Mouse (Mus musculus) lung, postnatal 0 days (tissue): ENCODE data around the gene Syn3. TPM values are rescaled to one million over a fixed set of nuclear protein-coding genes. Genes with fewer than 3 reads are reported as not detected.

ENCODE experiments used
- ATAC-seq: fragments of 200-750 bp; cut with Nextera tagmentation; 2 replicates; pipeline ENCODE4 v1.8.0; 2017; ENCODE audit warnings: moderate library complexity
- DNase-seq: peaks from one replicate; pipeline ENCODE4 v3.0.0-alpha.2; 2016; ENCODE audit warnings: low spot score
- H3K27ac ChIP-seq: fragments of 300-500 bp; sonication (generic); 2 replicates; pipeline ENCODE4 v1.5.1; 2014; ENCODE audit warnings: antibody characterized with exemption, mild to moderate bottlenecking, low read length, mixed read lengths
- H3K27me3 ChIP-seq: fragments of 300-500 bp; sonication (generic); replicated peaks from 2 replicates; pipeline ENCODE4 v1.6.1; 2014; ENCODE audit warnings: low read length, mixed read lengths; ENCODE audit not compliant: insufficient read depth
- H3K36me3 ChIP-seq: fragments of 300-500 bp; sonication (generic); 2 replicates; pipeline ENCODE4 v1.6.1; 2014; ENCODE audit warnings: low read length, mixed read lengths; ENCODE audit not compliant: insufficient read depth
- H3K4me1 ChIP-seq: fragments of 300-500 bp; sonication (generic); 2 replicates; pipeline ENCODE4 v1.6.1; 2014; ENCODE audit warnings: antibody characterized with exemption, low read depth, low read length, mixed read lengths; ENCODE audit not compliant: insufficient read depth
- H3K4me2 ChIP-seq: fragments of 300-500 bp; sonication (generic); replicated peaks from 2 replicates; pipeline ENCODE4 v1.6.1; 2014; ENCODE audit warnings: low read depth, mild to moderate bottlenecking, low read length, moderate library complexity, mixed read lengths
- H3K4me3 ChIP-seq: fragments of 300-500 bp; sonication (generic); 2 replicates; pipeline ENCODE4 v1.5.1; 2014; ENCODE audit warnings: low read depth, low read length
- H3K9ac ChIP-seq: fragments of 300-500 bp; sonication (generic); replicated peaks from 2 replicates; pipeline ENCODE4 v1.6.1; 2014; ENCODE audit warnings: low read depth, mild to moderate bottlenecking
- H3K9me3 ChIP-seq: fragments of 300-500 bp; sonication (generic); 2 replicates; pipeline ENCODE4 v1.6.1; 2016; ENCODE audit warnings: low read length, mixed read lengths
- CTCF ChIP-seq: IDR thresholded peaks from 2 replicates; pipeline ENCODE4 v1.5.1; 2016; ENCODE audit warnings: antibody characterized with exemption, mild to moderate bottlenecking
- EP300 ChIP-seq: IDR thresholded peaks from 2 replicates; pipeline ENCODE4 v1.6.1; 2016; ENCODE audit warnings: antibody characterized with exemption, mild to moderate bottlenecking, control low read depth
- WGBS: fragments of 180-500 bp; shearing (Covaris S2); extraction: QIAGEN DNeasy Blood & Tissue Kit; methylation state at CpG from one replicate; pipeline ENCODE4 v1.1.7; 2014; 5-methylcytosine and 5-hydroxymethylcytosine counted together
- polyA plus RNA-seq: library from polyadenylated mRNA; unstranded; fragments of >200 nt; fragmentation: Nextera tagmentation; extraction: Ambion mirVana; gene quantifications from 2 replicates; pipeline ENCODE4 v1.2.1, GENCODE M21; 2015

Syn3 gene
- polyA plus RNA-seq, 1 experiment from 2014 or later, result 0.72 TPM

DNA sequence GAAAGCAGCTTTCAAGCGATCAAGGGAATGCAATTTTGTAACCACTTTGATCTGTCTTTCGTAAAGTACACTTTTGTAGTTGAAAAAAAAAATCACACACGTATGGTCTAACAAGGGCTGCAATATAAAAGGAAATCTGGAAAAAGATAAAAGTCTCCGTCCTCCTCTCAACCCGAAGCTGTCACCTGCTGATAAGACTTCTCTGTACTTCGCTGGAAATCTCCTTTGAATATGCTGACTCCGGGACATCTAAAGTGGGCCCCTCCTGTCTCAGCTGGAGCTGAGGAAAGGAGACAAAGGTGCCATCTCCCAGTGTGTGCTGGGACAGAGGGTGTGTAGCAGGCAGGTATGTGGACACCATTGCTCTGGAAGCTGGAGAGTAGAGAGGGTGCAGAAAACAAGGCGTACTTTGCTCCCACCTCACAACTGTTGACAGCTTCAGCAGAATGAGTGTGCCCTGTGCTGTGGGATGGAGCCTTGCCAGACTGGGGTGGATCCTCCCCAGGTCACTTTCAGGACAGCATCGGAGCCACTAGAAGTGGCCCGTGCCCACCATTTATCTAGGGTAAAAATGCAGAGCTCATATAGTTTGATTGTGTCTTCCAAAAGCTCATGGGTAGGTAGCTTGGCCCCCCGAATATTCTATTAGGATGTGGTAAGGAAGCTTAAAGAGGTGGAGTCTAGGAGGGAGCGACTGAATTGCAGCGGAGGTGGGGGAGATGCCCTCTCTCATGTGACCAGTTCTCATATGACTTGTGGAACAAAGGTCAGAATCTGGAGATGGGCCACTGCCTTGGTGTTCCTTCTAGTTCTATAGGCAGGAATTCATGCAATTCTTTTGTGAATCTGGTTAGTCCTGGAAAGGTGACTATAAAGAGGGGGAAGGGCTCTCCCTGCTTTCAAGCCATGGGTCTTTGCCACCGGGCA lies 405.3 kb downstream of the Syn3 start:
- Histone ChIP-seq H3K4me1 (no peaks in the 10 kb centered on the region), H3K4me2 (no peak overlapping the region), H3K4me3 (no peak overlapping the region), H3K36me3 (no peaks in the 10 kb centered on the region), H3K27me3 (no peaks in the 10 kb centered on the region), H3K9me3 (no peaks in the 10 kb centered on the region), H3K9ac (no peak overlapping the region), H3K27ac (no peak overlapping the region)
- WGBS, result 57% methylated on average over 14 of the region's 14 CpGs
- TF ChIP-seq EP300 (no peak), CTCF (no peak)
- DNase-seq (no peak), ATAC-seq (no peak)

DNA sequence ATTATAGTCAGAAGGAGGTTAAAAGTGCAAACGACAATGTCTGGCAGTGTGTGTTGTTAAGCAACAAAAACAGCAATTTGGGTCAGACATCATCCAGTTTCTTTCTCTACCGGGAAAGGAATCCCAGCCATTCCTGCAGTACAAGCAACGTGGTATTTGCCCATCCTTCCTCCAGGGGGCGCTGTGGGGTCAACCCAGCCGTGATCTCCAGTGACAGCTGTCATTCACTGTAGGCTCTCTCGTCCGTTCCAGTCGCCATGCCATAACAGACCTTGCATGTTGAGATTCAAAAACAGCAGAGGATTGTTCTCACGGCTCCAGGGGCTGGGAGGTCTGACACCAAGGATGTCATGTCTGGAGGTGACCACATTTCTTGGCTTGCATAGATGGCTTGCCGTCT lies 406.8 kb downstream of the Syn3 start:
- DNase-seq (peak; percentile 55), ATAC-seq (peak; percentile 52; the same call in 1 of the 2 replicates)
- H3K27ac ChIP-seq, result no peak overlapping the region
- no peaks in the 10 kb centered on the region for H3K9me3 ChIP-seq
- no peaks in the 10 kb centered on the region for H3K4me1 ChIP-seq
- H3K36me3 ChIP-seq, result no peaks in the 10 kb centered on the region
- TF ChIP-seq CTCF, result peak; percentile 81
- TF ChIP-seq EP300, result no peak
- H3K4me3 ChIP-seq, result no peak overlapping the region
- no peak overlapping the region for H3K9ac ChIP-seq
- no peak overlapping the region for H3K4me2 ChIP-seq
- WGBS, result 38% methylated on average over 10 of the region's 10 CpGs
- no peaks in the 10 kb centered on the region for H3K27me3 ChIP-seq

DNA sequence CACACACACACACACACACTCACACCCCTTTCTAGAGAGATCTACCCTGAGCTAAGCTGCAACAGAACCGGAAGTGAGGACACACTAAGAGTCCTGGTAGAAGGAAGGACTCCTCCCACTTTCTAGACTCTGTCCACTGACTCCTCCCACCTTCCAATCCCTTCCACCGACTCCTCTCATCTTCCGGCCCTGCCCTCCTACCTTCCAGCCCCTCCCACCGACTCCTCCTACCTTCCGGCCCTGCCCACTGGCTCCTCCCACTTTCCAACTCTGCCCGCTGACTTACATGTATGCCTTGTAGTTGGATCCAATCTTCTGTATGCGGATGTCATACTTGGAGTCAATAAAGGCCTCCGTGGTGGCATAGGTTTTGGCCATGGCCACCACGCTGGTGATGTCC lies 418.8 kb downstream of the Syn3 start:
- ATAC-seq, result no peak

DNA sequence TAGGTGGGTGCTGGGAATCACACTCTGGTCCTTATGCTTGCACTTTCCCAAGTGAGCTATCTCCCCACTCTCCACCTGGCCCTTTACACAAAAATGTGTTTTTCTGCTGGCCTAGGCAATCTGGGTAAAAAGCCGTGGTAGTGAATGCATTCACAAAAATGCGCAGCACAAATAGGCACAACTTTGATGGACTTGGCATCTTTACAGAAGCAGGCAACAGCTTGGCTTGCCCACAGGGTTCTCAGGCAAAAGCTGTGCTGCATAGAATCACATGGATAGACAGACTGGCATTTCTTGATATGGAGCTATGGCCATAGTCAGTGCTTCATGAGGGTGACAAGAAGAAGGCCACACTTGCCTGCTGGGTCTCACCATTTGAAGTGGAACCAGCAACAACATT lies 419.9 kb downstream of the Syn3 start:
- DNase-seq (no peak), ATAC-seq (no peak)
- 91% methylated on average over 2 of the region's 2 CpGs for WGBS
- Histone ChIP-seq H3K9ac (no peak overlapping the region), H3K36me3 (no peaks in the 10 kb centered on the region), H3K4me2 (no peak overlapping the region), H3K27ac (no peak overlapping the region), H3K9me3 (no peaks in the 10 kb centered on the region), H3K4me1 (no peaks in the 10 kb centered on the region), H3K4me3 (no peak overlapping the region), H3K27me3 (no peaks in the 10 kb centered on the region)
- TF ChIP-seq EP300, result no peak
- no peak for TF ChIP-seq CTCF

More for the DNA sequence above, 418.8 kb downstream of the Syn3 start:
- DNase-seq, result peak; percentile 24
- no peak for TF ChIP-seq EP300
- no peak for TF ChIP-seq CTCF
- no peaks in the 10 kb centered on the region for H3K36me3 ChIP-seq
- H3K4me3 ChIP-seq, result no peak overlapping the region
- no peaks in the 10 kb centered on the region for H3K27me3 ChIP-seq
- H3K9me3 ChIP-seq, result no peaks in the 10 kb centered on the region
- H3K4me2 ChIP-seq, result no peak overlapping the region
- H3K9ac ChIP-seq, result no peak overlapping the region
- WGBS, result 72% methylated on average over 9 of the region's 9 CpGs
- H3K27ac ChIP-seq, result no peak overlapping the region
- no peaks in the 10 kb centered on the region for H3K4me1 ChIP-seq

DNA sequence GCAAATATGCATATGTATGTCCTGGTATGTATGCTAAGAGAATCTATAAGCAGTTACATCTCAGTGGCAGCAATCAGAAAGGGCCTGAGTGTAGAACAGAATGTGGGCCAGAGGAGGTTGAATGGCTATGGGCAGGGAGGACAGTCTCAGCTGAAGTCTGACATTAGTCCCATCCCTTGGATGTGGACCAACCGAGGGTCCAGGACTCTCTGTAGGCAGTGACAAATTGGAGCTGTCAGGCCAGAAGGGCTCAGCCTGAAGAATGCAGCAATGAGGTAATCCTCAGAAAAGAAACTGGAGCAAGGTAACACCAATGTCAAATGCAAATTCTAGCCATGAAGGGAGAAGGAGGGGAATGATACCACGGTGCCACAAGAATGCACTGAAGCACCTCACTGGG lies 421.4 kb downstream of the Syn3 start:
- 85% methylated on average over 2 of the region's 2 CpGs for WGBS
- DNase-seq, result no peak
- H3K27ac ChIP-seq, result no peak overlapping the region
- no peak for TF ChIP-seq CTCF
- TF ChIP-seq EP300, result no peak
- H3K27me3 ChIP-seq, result no peaks in the 10 kb centered on the region
- no peaks in the 10 kb centered on the region for H3K4me1 ChIP-seq
- H3K4me3 ChIP-seq, result no peak overlapping the region
- no peaks in the 10 kb centered on the region for H3K9me3 ChIP-seq
- no peak overlapping the region for H3K4me2 ChIP-seq
- no peaks in the 10 kb centered on the region for H3K36me3 ChIP-seq
- H3K9ac ChIP-seq, result no peak overlapping the region
- no peak for ATAC-seq

DNA sequence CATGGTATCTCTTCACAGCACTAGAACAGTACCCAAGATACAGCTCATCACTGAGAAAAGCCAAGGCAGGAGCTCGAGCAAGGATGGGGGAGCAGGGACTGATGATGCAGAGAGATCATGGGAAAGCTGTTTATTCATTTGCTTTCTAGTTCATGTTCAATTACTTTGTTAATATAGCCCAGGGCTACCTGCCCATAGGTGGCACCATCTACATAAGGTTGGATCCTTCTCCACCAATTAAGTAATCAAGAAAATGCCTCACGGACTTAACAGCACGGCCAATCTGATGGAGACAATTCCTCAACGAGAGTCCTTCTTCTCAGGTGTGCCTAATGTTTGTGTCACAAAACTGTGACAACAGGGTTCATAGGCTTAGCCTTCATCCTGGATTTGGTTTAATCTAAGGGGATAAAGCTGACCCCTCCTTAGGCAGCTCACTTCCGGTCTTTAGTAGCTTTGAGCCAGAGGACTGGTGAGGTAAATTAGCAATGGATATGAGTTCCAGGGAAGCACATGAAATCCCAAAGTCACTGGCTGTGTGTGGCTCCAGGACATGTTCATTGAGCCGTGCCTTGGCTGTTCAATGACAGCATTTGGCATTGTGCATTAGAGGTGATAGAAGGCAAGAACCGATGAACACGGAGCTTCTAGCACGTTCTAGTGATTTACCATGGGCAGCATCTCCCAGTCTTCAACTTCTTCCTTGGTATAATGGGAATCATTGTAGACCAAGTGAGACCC lies 423.6 kb downstream of the Syn3 start:
- Histone ChIP-seq H3K4me3 (no peak overlapping the region), H3K9me3 (no peaks in the 10 kb centered on the region), H3K4me1 (no peaks in the 10 kb centered on the region), H3K27ac (no peak overlapping the region), H3K9ac (no peak overlapping the region), H3K36me3 (no peaks in the 10 kb centered on the region), H3K27me3 (no peaks in the 10 kb centered on the region), H3K4me2 (no peak overlapping the region)
- WGBS, result 73% methylated on average over 9 of the region's 9 CpGs
- no peak for ATAC-seq
- DNase-seq, result peak; percentile 44
- no peak for TF ChIP-seq EP300
- TF ChIP-seq CTCF, result peak; percentile 59
